Comparison of ENCODE assay signal across 14 mouse cellular contexts in genomic region chr5:49094945-49095344, GRCm38 (mm10).
A peak's percentile ranks its signal among the peaks of the same experiment; 100 is the strongest.
DNase-seq lines count a peak whose midpoint lies in the region; TF ChIP-seq lines count a peak whose summit lies in the region.
"Had no signal": no experiment of that assay in that cellular context is flagged by ENCODE, and none has a peak within 500 bp of the region (broad histone marks: within the 10 kb centered on the region; RNA-seq: fewer than 3 reads in every experiment).

No protein-coding gene starts in this region.

- peak; percentile 2 for DNase-seq in embryo, embryonic 11 days
- no peak for DNase-seq in embryo, embryonic 10 days (ENCODE audit: low spot score)
- DNase-seq in left cerebral cortex, postnatal 10 days (ENCODE audit: extremely low spot score in 1 of 2, low spot score in 2 of 2), result peak; percentile 18 to 21
- DNase-seq in left cerebral cortex, adult 11 months (ENCODE audit: low spot score), result no peak
- DNase-seq in cerebellum, postnatal 36 days, result peak; percentile 48 to 54
- peak; percentile 21 for DNase-seq in right cerebral cortex, postnatal 4 days
- no peak for DNase-seq in thymus, adult 2 months
- no peak for DNase-seq in testis, postnatal 14 days (ENCODE audit: low spot score)
- DNase-seq: adrenal gland, postnatal 10 days; kidney, adult 11 months; thymus, postnatal 25 days had no signal

- no peaks in the 10 kb centered on the region for H3K27me3 ChIP-seq in thymus, adult 2 months (ENCODE audit: control insufficient read depth, insufficient read depth, low read length)
- H3K27me3 ChIP-seq: embryonic facial prominence, embryonic 12.5 days; heart, embryonic 13.5 days; liver, embryonic 12.5 days had no signal

- intact Hi-C loops in left cerebral cortex, postnatal 10 days (cut with DNase I), result loop anchor here (10.0 kb wide), 1 partner anchor 870 kb away; no protein-coding TSS in a partner anchor

- TF ChIP-seq POLR2A in thymus, adult 2 months (IDR thresholded peaks at IDR 0.05; ENCODE audit: control insufficient read depth, extremely low read depth, insufficient read depth, low read length, poor library complexity), result no peak

- H3K36me3 ChIP-seq in thymus, adult 2 months (ENCODE audit: control insufficient read depth, insufficient read depth, low read length), result no peaks in the 10 kb centered on the region
- H3K36me3 ChIP-seq: embryonic facial prominence, embryonic 12.5 days; heart, embryonic 13.5 days; liver, embryonic 12.5 days had no signal

- no peak overlapping the region for H3K4me3 ChIP-seq in thymus, adult 2 months (ENCODE audit: control insufficient read depth, insufficient read depth, low read length)
- H3K4me3 ChIP-seq: embryonic facial prominence, embryonic 12.5 days; heart, embryonic 13.5 days; liver, embryonic 12.5 days had no signal

- H3K4me1 ChIP-seq in thymus, adult 2 months (replicated peaks; ENCODE audit: control insufficient read depth, insufficient read depth, low read length), result no peaks in the 10 kb centered on the region
- H3K4me1 ChIP-seq: embryonic facial prominence, embryonic 12.5 days; heart, embryonic 13.5 days; liver, embryonic 12.5 days had no signal

- no peak overlapping the region for H3K27ac ChIP-seq in thymus, adult 2 months (ENCODE audit: control insufficient read depth, insufficient read depth, low read length)
- H3K27ac ChIP-seq: embryonic facial prominence, embryonic 12.5 days; heart, embryonic 13.5 days; liver, embryonic 12.5 days had no signal

- 81% methylated on average over 2 of the region's 2 CpGs for whole genome bisulfite sequencing in thymus, adult 2 months

- TF ChIP-seq CTCF in thymus, adult 2 months (IDR thresholded peaks at IDR 0.05; ENCODE audit: borderline replicate concordance, control insufficient read depth, extremely low read depth, insufficient read depth, low read length, poor library complexity), result no peak

Comparison
In these comparisons a context has a peak if more than half of its experiments do, and no peak if none do; other contexts are left out.
1. DNase-seq: peak in embryo, embryonic 11 days (single experiment), left cerebral cortex, postnatal 10 days (2 of 2), cerebellum, postnatal 36 days (2 of 2) and right cerebral cortex, postnatal 4 days (single experiment); none in embryo, embryonic 10 days (single experiment), left cerebral cortex, adult 11 months (single experiment), thymus, adult 2 months (single experiment) and testis, postnatal 14 days (single experiment).